Mouse (Mus musculus): ENCODE measurements at regions not wholly inside any gene's neighbourhood (a gene's known extent, or its start where the extent isn't known, plus 50 kb on each side); places are given as distances from the start of the nearest gene placed in this dataset.

DNA sequence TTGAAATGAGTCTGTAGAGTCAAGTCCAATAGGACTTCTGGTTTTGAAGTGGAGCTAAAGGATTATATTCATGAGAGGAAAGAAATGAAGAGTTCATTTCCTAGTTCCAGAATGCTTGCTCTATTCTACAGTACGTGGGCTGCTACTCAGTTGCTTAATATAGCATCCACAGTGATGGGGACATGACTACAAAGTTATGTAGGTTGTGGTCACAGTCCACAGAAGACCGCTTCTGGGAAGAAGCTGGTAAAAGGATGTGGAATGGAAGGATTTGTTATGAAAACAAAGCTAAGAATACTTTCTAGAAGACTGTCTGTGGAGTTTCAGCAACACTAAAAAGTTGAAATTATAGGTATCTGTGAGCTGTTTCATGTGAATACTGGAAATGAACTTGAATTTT, 739.8 kb downstream of the Slitrk6 start:
- dilution Hi-C loops (cut with MboI; ENCODE audit: extremely low pct_ligation_motif_present, extremely low pct_unique_long_range_greater_than_20kb, low sequenced_read_pairs): no loop called here

DNA sequence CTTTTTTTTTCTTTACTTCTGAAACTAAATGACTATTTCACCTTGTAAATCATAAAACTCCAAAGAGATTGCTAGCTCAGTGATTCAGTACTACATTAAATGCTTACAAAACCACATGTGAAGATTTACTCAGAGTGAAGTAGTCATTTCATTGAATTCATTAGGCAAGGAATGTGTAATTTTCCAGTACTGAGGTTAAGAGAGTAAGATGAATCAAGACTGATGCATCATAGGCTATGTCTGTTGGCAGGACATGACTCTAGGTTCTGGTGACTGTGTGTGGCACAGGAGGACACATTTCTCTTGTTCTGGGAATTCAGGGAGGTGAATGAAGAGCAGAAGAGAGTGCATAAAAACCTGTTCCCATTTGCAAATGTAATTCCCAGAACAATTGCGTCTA, 741.7 kb downstream of the Slitrk6 start:
- no peaks in the 10 kb centered on the region for H3K27me3 ChIP-seq (replicated peaks)
- TF ChIP-seq SIN3A (IDR thresholded peaks at IDR 0.05; ENCODE audit: low read length) (no peak), KAT2A (IDR thresholded peaks at IDR 0.05; ENCODE audit: insufficient replicate concordance, low read length) (no peak), CHD1 (IDR thresholded peaks at IDR 0.05; ENCODE audit: low read depth, low read length) (no peak)
- H3K79me2 ChIP-seq (replicated peaks; ENCODE audit: control insufficient read depth, extremely low read depth, insufficient read depth, poor library complexity, severe bottlenecking): no peaks in the 10 kb centered on the region
- dilution Hi-C loops (cut with MboI; ENCODE audit: extremely low pct_ligation_motif_present, extremely low pct_unique_long_range_greater_than_20kb, low sequenced_read_pairs): no loop called here
- H3K4me2 ChIP-seq (ENCODE audit: insufficient read depth, low read depth, poor library complexity, severe bottlenecking): no peak overlapping the region
- no peak overlapping the region for H3K9ac ChIP-seq (ENCODE audit: insufficient read depth, low read depth)
- no peak overlapping the region for H3K27ac ChIP-seq (ENCODE audit: insufficient read depth, low read depth)
- in situ Hi-C loops (cut with MboI; ENCODE audit: low pct_ligation_motif_present, low pct_unique_long_range_greater_than_20kb, low sequenced_read_pairs): no loop called here
- DNase-seq (ENCODE audit: extremely low read depth): no peak
- no peaks in the 10 kb centered on the region for H3K36me3 ChIP-seq (replicated peaks in 1 of 2; ENCODE audit: control insufficient read depth in 1 of 2, insufficient read depth in 1 of 2, low read length in 1 of 2)
- H3K4me3 ChIP-seq (replicated peaks in 1 of 3; ENCODE audit: low read depth in 2 of 3, low read length in 2 of 3, poor library complexity in 1 of 3): no peak overlapping the region
- H3K9me3 ChIP-seq (replicated peaks; ENCODE audit: low read length): peaks cover 9% of the 10 kb centered on the region
- H3K4me1 ChIP-seq (ENCODE audit: control insufficient read depth in 1 of 2, insufficient read depth in 2 of 2): no peaks in the 10 kb centered on the region

More for the DNA sequence above, 739.8 kb downstream of the Slitrk6 start:
- DNase-seq (ENCODE audit: extremely low read depth): no peak
- peaks cover 9% of the 10 kb centered on the region for H3K9me3 ChIP-seq (replicated peaks; ENCODE audit: low read length)
- H3K4me3 ChIP-seq (replicated peaks in 1 of 3; ENCODE audit: low read depth in 2 of 3, low read length in 2 of 3, poor library complexity in 1 of 3): no peak overlapping the region
- TF ChIP-seq KAT2A (IDR thresholded peaks at IDR 0.05; ENCODE audit: insufficient replicate concordance, low read length) (no peak), HCFC1 (IDR thresholded peaks at IDR 0.05; ENCODE audit: low read depth, low read length) (no peak), MAX (IDR thresholded peaks at IDR 0.05; ENCODE audit: low read length) (no peak), RCOR1 (conservative IDR thresholded peaks at IDR 0.05; ENCODE audit: low read depth, low read length) (no peak), CTCF (conservative IDR thresholded peaks at IDR 0.05 in 1 of 2, IDR thresholded peaks at IDR 0.05 in 1 of 2; ENCODE audit: low read depth in 2 of 2, low read length in 2 of 2) (no peak), POLR2A (IDR thresholded peaks at IDR 0.05; ENCODE audit: low read depth, low read length) (no peak), NELFE (IDR thresholded peaks at IDR 0.05; ENCODE audit: low read depth, low read length) (no peak), EP300 (IDR thresholded peaks at IDR 0.05; ENCODE audit: low read length) (no peak), SIN3A (IDR thresholded peaks at IDR 0.05; ENCODE audit: low read length) (no peak), ZNF384 (IDR thresholded peaks at IDR 0.05; ENCODE audit: low read depth, low read length) (no peak), NRF1 (IDR thresholded peaks at IDR 0.05; ENCODE audit: low read depth, low read length) (no peak), CHD1 (IDR thresholded peaks at IDR 0.05; ENCODE audit: low read depth, low read length) (no peak), MEF2A (IDR thresholded peaks at IDR 0.05; ENCODE audit: borderline replicate concordance, low read depth, low read length) (no peak), POLR2AphosphoS2 (IDR thresholded peaks at IDR 0.05; ENCODE audit: low read depth, low read length) (no peak), ZKSCAN1 (IDR thresholded peaks at IDR 0.05; ENCODE audit: borderline replicate concordance, low read depth, low read length) (no peak), BHLHE40 (IDR thresholded peaks at IDR 0.05; ENCODE audit: low read depth, low read length) (no peak), RAD21 (IDR thresholded peaks at IDR 0.05; ENCODE audit: low read depth, low read length) (no peak), MYC (IDR thresholded peaks at IDR 0.05; ENCODE audit: low read depth, low read length) (no peak), SMC3 (IDR thresholded peaks at IDR 0.05; ENCODE audit: low read depth, low read length) (no peak), USF1 (IDR thresholded peaks at IDR 0.05; ENCODE audit: low read depth, low read length) (no peak)
- H3K79me2 ChIP-seq (replicated peaks; ENCODE audit: control insufficient read depth, extremely low read depth, insufficient read depth, poor library complexity, severe bottlenecking): no peaks in the 10 kb centered on the region
- no peaks in the 10 kb centered on the region for H3K36me3 ChIP-seq (replicated peaks in 1 of 2; ENCODE audit: control insufficient read depth in 1 of 2, insufficient read depth in 1 of 2, low read length in 1 of 2)
- H3K27me3 ChIP-seq (replicated peaks): no peaks in the 10 kb centered on the region
- no peak overlapping the region for H3K9ac ChIP-seq (ENCODE audit: insufficient read depth, low read depth)
- in situ Hi-C loops (cut with MboI; ENCODE audit: low pct_ligation_motif_present, low pct_unique_long_range_greater_than_20kb, low sequenced_read_pairs): no loop called here
- no peak overlapping the region for H3K27ac ChIP-seq (ENCODE audit: insufficient read depth, low read depth)
- H3K4me1 ChIP-seq (ENCODE audit: control insufficient read depth in 1 of 2, insufficient read depth in 2 of 2): no peaks in the 10 kb centered on the region
- H3K4me2 ChIP-seq (ENCODE audit: insufficient read depth, low read depth, poor library complexity, severe bottlenecking): no peak overlapping the region

All from CH12.LX (cell line).